Mouse (Mus musculus): ENCODE measurements around the gene Gm29094.

Gm29094 gene

GRCm38 (mm10) chr9:89253400-89253799, 54.2 kb downstream of the Gm29094 start:
- DNase-seq = no peak

- no peak for DNase-seq
Observed at GRCm38 (mm10) chr9:89256556-89257335, 57.6 kb downstream of the Gm29094 start.

GRCm38 (mm10) chr9:89263968-89264367, 64.8 kb downstream of the Gm29094 start:
- no peak for DNase-seq

- DNase-seq = no peak
Observed at GRCm38 (mm10) chr9:89264571-89264970, 65.4 kb downstream of the Gm29094 start.

Measured in kidney, adult 9 months (tissue).